Mouse (Mus musculus): ENCODE data around the gene Umps.

Umps gene

GRCm38 (mm10) chr16:33932126-33932525, 34.7 kb downstream of the Umps start:
- DNase-seq (ENCODE audit: extremely low spot score, low read depth, low spot score), result no peak

- DNase-seq (ENCODE audit: extremely low spot score, low read depth, low spot score), result no peak
These were observed 35.2 kb downstream of the Umps start for GRCm38 (mm10) chr16:33931682-33932081.

- DNase-seq (ENCODE audit: extremely low spot score, low read depth, low spot score), result no peak
These were observed 36.1 kb downstream of the Umps start for GRCm38 (mm10) chr16:33930785-33931184.

- no peak for DNase-seq (ENCODE audit: extremely low spot score, low read depth, low spot score)
These were observed 37.9 kb downstream of the Umps start for GRCm38 (mm10) chr16:33928788-33929462.

GRCm38 (mm10) chr16:33927263-33927824, 39.5 kb downstream of the Umps start:
- no peak for DNase-seq (ENCODE audit: extremely low spot score, low read depth, low spot score)

- no peak for DNase-seq (ENCODE audit: extremely low spot score, low read depth, low spot score)
These were observed 43.1 kb downstream of the Umps start for GRCm38 (mm10) chr16:33923758-33924157.

GRCm38 (mm10) chr16:33923001-33923316, 43.9 kb downstream of the Umps start:
- DNase-seq (ENCODE audit: extremely low spot score, low read depth, low spot score), result no peak

- no peak for DNase-seq (ENCODE audit: extremely low spot score, low read depth, low spot score)
These were observed 44.5 kb downstream of the Umps start for GRCm38 (mm10) chr16:33922111-33923000.

GRCm38 (mm10) chr16:33921514-33921913, 45.3 kb downstream of the Umps start:
- no peak for DNase-seq (ENCODE audit: extremely low spot score, low read depth, low spot score)

GRCm38 (mm10) chr16:33917926-33918325, 48.9 kb downstream of the Umps start:
- no peak for DNase-seq (ENCODE audit: extremely low spot score, low read depth, low spot score)

GRCm38 (mm10) chr16:33917390-33917789, 49.4 kb downstream of the Umps start:
- no peak for DNase-seq (ENCODE audit: extremely low spot score, low read depth, low spot score)

GRCm38 (mm10) chr16:33916473-33917251, 50.2 kb downstream of the Umps start:
- no peak for DNase-seq (ENCODE audit: extremely low spot score, low read depth, low spot score)

GRCm38 (mm10) chr16:33914997-33915396, 51.8 kb downstream of the Umps start:
- no peak for DNase-seq (ENCODE audit: extremely low spot score, low read depth, low spot score)

- no peak for DNase-seq (ENCODE audit: extremely low spot score, low read depth, low spot score)
These were observed 58.6 kb downstream of the Umps start for GRCm38 (mm10) chr16:33908239-33908638.
